Mouse (Mus musculus) erythroblast, embryonic 14.5 days (primary cell): ENCODE data around the gene Shld2.

Experiments used
- GATA1 ChIP-seq: IDR thresholded peaks from 2 replicates; pipeline ENCODE4 v1.6.1; 2012; ENCODE audit warnings: low read length, inconsistent platforms, mixed read lengths
- TAL1 ChIP-seq: IDR thresholded peaks from 3 replicates; pipeline ENCODE4 v1.6.1; 2012; ENCODE audit warnings: low read length, inconsistent platforms, mixed read lengths

DNA sequence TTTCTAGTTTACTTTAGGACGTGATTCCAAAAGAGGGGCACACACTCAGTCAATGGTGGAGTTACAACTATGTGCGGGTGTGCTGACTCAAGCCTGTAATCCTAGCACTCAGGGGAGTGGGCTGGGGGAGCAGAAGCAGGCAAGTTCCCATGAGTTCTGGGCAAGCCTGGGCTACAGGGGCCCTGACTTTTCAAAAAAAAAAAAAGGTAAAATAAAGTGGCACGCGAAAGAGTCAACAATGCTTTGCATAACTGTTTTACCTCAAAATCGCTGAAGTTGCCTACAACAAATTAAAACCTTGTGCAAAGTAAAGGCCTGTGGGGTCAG is 423 bp downstream of the Shld2 start:
- no peak for TF ChIP-seq GATA1
- no peak for TF ChIP-seq TAL1
